Mouse (Mus musculus) erythroblast, embryonic 14.5 days (primary cell): ENCODE results near the gene Zbtb7b.

Source experiments
- GATA1 ChIP-seq: IDR thresholded peaks from 2 replicates; pipeline ENCODE4 v1.6.1; 2012; ENCODE audit warnings: low read length, inconsistent platforms, mixed read lengths
- TAL1 ChIP-seq: IDR thresholded peaks from 3 replicates; pipeline ENCODE4 v1.6.1; 2012; ENCODE audit warnings: low read length, inconsistent platforms, mixed read lengths

DNA sequence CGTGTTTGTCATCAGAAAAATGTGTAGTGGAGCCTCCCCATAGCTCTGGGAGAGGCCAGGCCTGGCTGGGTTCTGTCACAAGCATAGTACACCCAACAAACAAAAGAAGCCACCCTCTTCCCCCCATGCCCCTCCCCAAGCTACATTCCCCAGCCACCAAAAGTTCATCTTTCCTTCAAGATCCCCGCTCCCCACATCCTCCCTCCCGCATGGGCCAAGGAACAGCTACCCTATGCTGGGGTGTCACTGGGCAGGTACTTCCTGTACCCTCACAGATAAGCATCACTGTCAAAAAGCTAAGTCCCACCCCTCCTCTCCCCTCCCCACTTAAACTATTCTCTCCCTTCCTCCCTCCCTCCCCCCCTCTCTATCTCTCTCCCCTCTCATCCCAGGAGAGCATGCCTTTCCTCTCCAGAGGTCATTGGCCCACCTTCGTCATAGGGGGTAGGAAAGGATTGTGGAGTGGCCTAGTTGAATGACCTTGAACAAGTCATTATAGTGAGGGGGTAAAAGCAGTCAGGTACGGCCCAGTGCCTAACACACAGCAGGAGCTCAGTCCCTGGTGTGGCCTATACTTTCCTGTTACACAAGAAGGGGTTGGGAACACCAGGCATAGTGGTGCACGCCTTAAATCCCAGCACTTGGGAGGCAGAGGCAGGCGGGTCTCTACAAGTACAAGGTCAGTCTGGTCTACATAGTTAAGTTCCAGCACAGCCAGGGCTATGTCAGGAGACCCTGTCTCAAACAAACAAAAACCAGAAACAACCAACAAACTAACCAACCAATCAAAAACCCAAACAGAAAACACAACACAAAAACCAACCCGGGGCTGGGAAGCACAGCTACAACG, 12.3 kb downstream of the Zbtb7b start:
- TF ChIP-seq TAL1, result no peak
- TF ChIP-seq GATA1, result no peak
